Mouse (Mus musculus): ENCODE results near the gene Mrgpra2a. TPM values are rescaled to one million over a fixed set of nuclear protein-coding genes. Genes with fewer than 3 reads are reported as not detected.
"Not testable (repeated sequence)": the region's sequence is repeated elsewhere in the genome, so short reads cannot be mapped to it uniquely, and the experiment has no call there.

Mrgpra2a gene
- polyA plus RNA-seq (2015; fragmentation: Nextera tagmentation; extraction: Ambion mirVana) = not detected in 2 replicates

- not testable (repeated sequence) for H3K27me3 ChIP-seq; H3K9me3 ChIP-seq; H3K4me1 ChIP-seq; H3K27ac ChIP-seq; H3K4me3 ChIP-seq; ATAC-seq (ENCODE audit: insufficient number of reproducible peaks, insufficient read depth, low FRiP score, low TSS enrichment, low read depth); H3K9ac ChIP-seq; H3K4me2 ChIP-seq; H3K36me3 ChIP-seq
- WGBS = no CpG with 5 or more reads among the region's 1 CpGs
Measured at GRCm38 (mm10) chr7:47452015-47452414, at the start of gene Mrgpra2a. TSS of gene Mrgpra2a (minus strand) at chr7:47452139.

GRCm38 (mm10) chr7:47491266-47491665, 39.3 kb upstream of the Mrgpra2a start:
- H3K27ac ChIP-seq; H3K9me3 ChIP-seq; H3K4me1 ChIP-seq; H3K27me3 ChIP-seq; H3K9ac ChIP-seq; ATAC-seq (ENCODE audit: insufficient number of reproducible peaks, insufficient read depth, low FRiP score, low TSS enrichment, low read depth); H3K4me3 ChIP-seq; H3K4me2 ChIP-seq; H3K36me3 ChIP-seq: not testable (repeated sequence)

GRCm38 (mm10) chr7:47489438-47489837, 37.5 kb upstream of the Mrgpra2a start:
- not testable (repeated sequence) for H3K27me3 ChIP-seq; H3K4me2 ChIP-seq; H3K36me3 ChIP-seq; H3K9me3 ChIP-seq; H3K9ac ChIP-seq; H3K4me1 ChIP-seq; H3K4me3 ChIP-seq; H3K27ac ChIP-seq; ATAC-seq (ENCODE audit: insufficient number of reproducible peaks, insufficient read depth, low FRiP score, low TSS enrichment, low read depth)
- WGBS = no CpG with 5 or more reads among the region's 1 CpGs

- not testable (repeated sequence) for H3K36me3 ChIP-seq; H3K4me2 ChIP-seq; ATAC-seq (ENCODE audit: insufficient number of reproducible peaks, insufficient read depth, low FRiP score, low TSS enrichment, low read depth); H3K27ac ChIP-seq; H3K9ac ChIP-seq; H3K9me3 ChIP-seq; H3K4me1 ChIP-seq; H3K27me3 ChIP-seq; H3K4me3 ChIP-seq
Measured at GRCm38 (mm10) chr7:47483181-47483580, 31.2 kb upstream of the Mrgpra2a start.

- not testable (repeated sequence) for H3K27ac ChIP-seq; H3K9ac ChIP-seq; H3K27me3 ChIP-seq; H3K4me2 ChIP-seq; ATAC-seq (ENCODE audit: insufficient number of reproducible peaks, insufficient read depth, low FRiP score, low TSS enrichment, low read depth); H3K4me3 ChIP-seq; H3K9me3 ChIP-seq; H3K4me1 ChIP-seq; H3K36me3 ChIP-seq
- 32% methylated on average over 1 of the region's 3 CpGs for WGBS
Measured at GRCm38 (mm10) chr7:47473904-47474303, 22.0 kb upstream of the Mrgpra2a start.

GRCm38 (mm10) chr7:47465278-47465981, 13.5 kb upstream of the Mrgpra2a start:
- ATAC-seq (ENCODE audit: insufficient number of reproducible peaks, insufficient read depth, low FRiP score, low TSS enrichment, low read depth); H3K9ac ChIP-seq; H3K4me2 ChIP-seq; H3K36me3 ChIP-seq; H3K4me1 ChIP-seq; H3K27ac ChIP-seq; H3K27me3 ChIP-seq; H3K9me3 ChIP-seq; H3K4me3 ChIP-seq: not testable (repeated sequence)

GRCm38 (mm10) chr7:47445729-47446128, 6.2 kb downstream of the Mrgpra2a start:
- not testable (repeated sequence) for H3K4me3 ChIP-seq; H3K4me1 ChIP-seq; H3K36me3 ChIP-seq; H3K9ac ChIP-seq; H3K4me2 ChIP-seq; H3K27me3 ChIP-seq; H3K9me3 ChIP-seq; ATAC-seq (ENCODE audit: insufficient number of reproducible peaks, insufficient read depth, low FRiP score, low TSS enrichment, low read depth); H3K27ac ChIP-seq

- H3K27ac ChIP-seq; H3K36me3 ChIP-seq; ATAC-seq (ENCODE audit: insufficient number of reproducible peaks, insufficient read depth, low FRiP score, low TSS enrichment, low read depth); H3K4me1 ChIP-seq; H3K9ac ChIP-seq; H3K4me2 ChIP-seq; H3K9me3 ChIP-seq; H3K4me3 ChIP-seq; H3K27me3 ChIP-seq: not testable (repeated sequence)
- WGBS = 54% methylated on average over 2 of the region's 2 CpGs
Measured at GRCm38 (mm10) chr7:47436463-47436862, 15.5 kb downstream of the Mrgpra2a start.

GRCm38 (mm10) chr7:47427815-47428508, 24.0 kb downstream of the Mrgpra2a start:
- not testable (repeated sequence) for H3K9me3 ChIP-seq; ATAC-seq (ENCODE audit: insufficient number of reproducible peaks, insufficient read depth, low FRiP score, low TSS enrichment, low read depth); H3K27ac ChIP-seq; H3K4me1 ChIP-seq; H3K4me2 ChIP-seq; H3K9ac ChIP-seq; H3K27me3 ChIP-seq; H3K4me3 ChIP-seq; H3K36me3 ChIP-seq

- H3K4me3 ChIP-seq = no peak overlapping the region
- 0 out of 2 replicates have a peak, but pooled peaks cover 16% of the 10 kb centered on the region for H3K9me3 ChIP-seq
- no peaks in the 10 kb centered on the region for H3K36me3 ChIP-seq
- no peak overlapping the region for H3K27ac ChIP-seq
- no peaks in the 10 kb centered on the region for H3K27me3 ChIP-seq
- no peak overlapping the region for H3K9ac ChIP-seq
- no peak for ATAC-seq (ENCODE audit: insufficient number of reproducible peaks, insufficient read depth, low FRiP score, low TSS enrichment, low read depth)
- WGBS = 56% methylated on average over 2 of the region's 2 CpGs
- H3K4me2 ChIP-seq = no peak overlapping the region
- no peaks in the 10 kb centered on the region for H3K4me1 ChIP-seq
Measured at GRCm38 (mm10) chr7:47410602-47411001, 41.3 kb downstream of the Mrgpra2a start.

- Histone ChIP-seq H3K9ac (no peak overlapping the region), H3K27me3 (no peaks in the 10 kb centered on the region), H3K9me3 (0 out of 2 replicates have a peak, but pooled peaks cover 16% of the 10 kb centered on the region), H3K36me3 (no peaks in the 10 kb centered on the region), H3K4me3 (no peak overlapping the region), H3K27ac (no peak overlapping the region), H3K4me1 (no peaks in the 10 kb centered on the region), H3K4me2 (no peak overlapping the region)
- 42% methylated on average over 1 of the region's 1 CpGs for WGBS
- ATAC-seq (ENCODE audit: insufficient number of reproducible peaks, insufficient read depth, low FRiP score, low TSS enrichment, low read depth) = no peak
Measured at GRCm38 (mm10) chr7:47409545-47409944, 42.4 kb downstream of the Mrgpra2a start.

- H3K4me3 ChIP-seq = no peak overlapping the region
Measured at GRCm38 (mm10) chr7:47401125-47401524, 50.8 kb downstream of the Mrgpra2a start.

More at GRCm38 (mm10) chr7:47401125-47401524, 50.8 kb downstream of the Mrgpra2a start:
- ATAC-seq (ENCODE audit: insufficient number of reproducible peaks, insufficient read depth, low FRiP score, low TSS enrichment, low read depth) = no peak
- no peak overlapping the region for H3K4me2 ChIP-seq
- H3K27me3 ChIP-seq = no peaks in the 10 kb centered on the region
- H3K9me3 ChIP-seq = peaks cover 3% of the 10 kb centered on the region; the same call in 1 of the 2 replicates
- H3K9ac ChIP-seq = no peak overlapping the region
- H3K27ac ChIP-seq = no peak overlapping the region
- H3K36me3 ChIP-seq = no peaks in the 10 kb centered on the region
- H3K4me1 ChIP-seq = no peaks in the 10 kb centered on the region
